Mouse (Mus musculus) liver, adult 2 months (tissue): ENCODE results near the gene Iapp. TPM values are rescaled to one million over a fixed set of nuclear protein-coding genes. Genes with fewer than 3 reads are reported as not detected.

Experiments used
- DNase-seq: peaks from one replicate; pipeline ENCODE4 v3.0.0-alpha.2; 2011; ENCODE audit warnings: low read depth, low spot score; ENCODE audit errors: extremely low read depth
- H3K27ac ChIP-seq: fragments of 200-500 bp; replicated peaks from 2 replicates; pipeline ENCODE4 v1.5.1; 2012; ENCODE audit warnings: low read depth, mild to moderate bottlenecking, control low read depth, inconsistent platforms, low read length; ENCODE audit not compliant: insufficient read depth
- H3K27me3 ChIP-seq: fragments of 200-500 bp; 2 replicates; pipeline ENCODE4 v1.6.1; 2012; ENCODE audit warnings: mild to moderate bottlenecking, moderate library complexity, low read length, inconsistent platforms; ENCODE audit not compliant: control insufficient read depth, insufficient read depth
- H3K36me3 ChIP-seq: fragments of 200-500 bp; 2 replicates; pipeline ENCODE4 v1.6.1; 2012; ENCODE audit warnings: low read length, inconsistent platforms; ENCODE audit not compliant: control insufficient read depth, insufficient read depth
- H3K4me1 ChIP-seq: fragments of 200-500 bp; 2 replicates; pipeline ENCODE4 v1.6.1; 2011; ENCODE audit warnings: low read length; ENCODE audit not compliant: control insufficient read depth, insufficient read depth
- H3K4me3 ChIP-seq: fragments of 200-500 bp; 2 replicates; pipeline ENCODE4 v1.5.1; 2011; ENCODE audit warnings: low read depth, mild to moderate bottlenecking, control low read depth, low read length, moderate library complexity; ENCODE audit not compliant: insufficient read depth
- H3K79me2 ChIP-seq: fragments of 200-500 bp; 2 replicates; pipeline ENCODE4 v1.6.1; 2012; ENCODE audit warnings: inconsistent platforms, mild to moderate bottlenecking, low read length, moderate library complexity; ENCODE audit not compliant: control insufficient read depth, insufficient read depth
- H3K9ac ChIP-seq: fragments of 200-500 bp; 2 replicates; pipeline ENCODE4 v1.6.1; 2012; ENCODE audit warnings: low read depth, mild to moderate bottlenecking, control low read depth, inconsistent platforms, low read length
- CTCF ChIP-seq: fragments of 200-500 bp; IDR thresholded peaks from 2 replicates; pipeline ENCODE4 v1.5.1; 2011; ENCODE audit warnings: low read depth, low read length, control low read depth
- POLR2A ChIP-seq: fragments of 200-500 bp; IDR thresholded peaks from 2 replicates; pipeline ENCODE4 v1.6.1; 2011; ENCODE audit warnings: low read length, control low read depth; ENCODE audit not compliant: insufficient read depth; ENCODE audit errors: extremely low read depth
- WGBS: fragments of 180-500 bp; shearing (Covaris S2); methylation state at CpG from one replicate; pipeline ENCODE4 v1.1.7; 2018; 5-methylcytosine and 5-hydroxymethylcytosine counted together
- polyA plus RNA-seq: library from polyadenylated mRNA; depleted of rRNA; stranded (reverse); fragments of >200 nt; gene quantifications from 2 replicates; pipeline ENCODE4 v1.2.3, GENCODE M21; 2012
- total RNA-seq: library from RNA; depleted of rRNA; stranded (reverse); fragments of >200 nt; gene quantifications from 2 replicates; pipeline ENCODE4 v1.2.3, GENCODE M21; 2014

Gene Iapp
- total and polyA plus RNA-seq, 2 experiments, result not detected

GRCm38 (mm10) chr6:142317106-142317505 lies 18.9 kb downstream of the Iapp start:
- H3K4me1 ChIP-seq, result no peaks in the 10 kb centered on the region
- DNase-seq, result no peak
- H3K27me3 ChIP-seq, result no peaks in the 10 kb centered on the region
- H3K9ac ChIP-seq, result no peak overlapping the region
- no peaks in the 10 kb centered on the region for H3K36me3 ChIP-seq
- TF ChIP-seq POLR2A, result no peak
- no peak for TF ChIP-seq CTCF
- no peak overlapping the region for H3K4me3 ChIP-seq
- no peaks in the 10 kb centered on the region for H3K79me2 ChIP-seq
- H3K27ac ChIP-seq, result no peak overlapping the region

- no peaks in the 10 kb centered on the region for H3K79me2 ChIP-seq
- 46% methylated on average over 4 of the region's 4 CpGs for WGBS
- H3K27ac ChIP-seq, result no peak within 1 kb of the TSS
- TF ChIP-seq CTCF (no peak), POLR2A (no peak)
- no peak within 1 kb of the TSS for H3K9ac ChIP-seq
- no peak within 1 kb of the TSS for H3K4me3 ChIP-seq
- DNase-seq, result no peak
- no peaks in the 10 kb centered on the region for H3K27me3 ChIP-seq
- no peaks in the 10 kb centered on the region for H3K36me3 ChIP-seq
- no peaks in the 10 kb centered on the region for H3K4me1 ChIP-seq
Measured at GRCm38 (mm10) chr6:142322881-142323280, 24.7 kb downstream of the Iapp start, which contains the start of gene Slco1a5. Gene Slco1a5 (minus strand): TSS chr6:142322981.

- Histone ChIP-seq H3K4me3 (no peak overlapping the region), H3K36me3 (no peaks in the 10 kb centered on the region), H3K4me1 (no peaks in the 10 kb centered on the region), H3K79me2 (no peaks in the 10 kb centered on the region), H3K27ac (no peak overlapping the region), H3K9ac (no peak overlapping the region), H3K27me3 (no peaks in the 10 kb centered on the region)
- 73% methylated on average over 3 of the region's 3 CpGs for WGBS
- TF ChIP-seq CTCF (0 out of 2 replicates have a peak, but pooled peaks have one; percentile 17), POLR2A (no peak)
- DNase-seq, result no peak
Measured at GRCm38 (mm10) chr6:142326598-142326997, 28.4 kb downstream of the Iapp start.

- H3K36me3 ChIP-seq, result no peaks in the 10 kb centered on the region
- DNase-seq, result no peak
Measured at GRCm38 (mm10) chr6:142329201-142329600, 31.0 kb downstream of the Iapp start.

GRCm38 (mm10) chr6:142338961-142339360 lies 40.7 kb downstream of the Iapp start:
- H3K9ac ChIP-seq, result no peak overlapping the region
- no peak overlapping the region for H3K27ac ChIP-seq
- TF ChIP-seq CTCF (no peak), POLR2A (no peak)
- no peaks in the 10 kb centered on the region for H3K27me3 ChIP-seq
- no peaks in the 10 kb centered on the region for H3K4me1 ChIP-seq
- no peak for DNase-seq
- WGBS, result 47% methylated on average over 2 of the region's 2 CpGs
- H3K4me3 ChIP-seq, result no peak overlapping the region
- no peaks in the 10 kb centered on the region for H3K79me2 ChIP-seq
- no peaks in the 10 kb centered on the region for H3K36me3 ChIP-seq

More at GRCm38 (mm10) chr6:142329201-142329600, 31.0 kb downstream of the Iapp start:
- Histone ChIP-seq H3K4me3 (no peak overlapping the region), H3K79me2 (no peaks in the 10 kb centered on the region), H3K9ac (no peak overlapping the region), H3K27ac (no peak overlapping the region), H3K27me3 (no peaks in the 10 kb centered on the region), H3K4me1 (no peaks in the 10 kb centered on the region)
- WGBS, result 81% methylated on average over 1 of the region's 1 CpGs
- no peak for TF ChIP-seq POLR2A
- no peak for TF ChIP-seq CTCF

- H3K4me1 ChIP-seq, result no peaks in the 10 kb centered on the region
Measured at GRCm38 (mm10) chr6:142339576-142339975, 41.4 kb downstream of the Iapp start.

More at GRCm38 (mm10) chr6:142339576-142339975, 41.4 kb downstream of the Iapp start:
- TF ChIP-seq POLR2A (no peak), CTCF (no peak)
- Histone ChIP-seq H3K27me3 (no peaks in the 10 kb centered on the region), H3K4me3 (no peak overlapping the region), H3K9ac (no peak overlapping the region), H3K36me3 (no peaks in the 10 kb centered on the region), H3K27ac (no peak overlapping the region), H3K79me2 (no peaks in the 10 kb centered on the region)
- WGBS, result 54% methylated on average over 2 of the region's 2 CpGs
- DNase-seq, result no peak
